Mouse (Mus musculus): ENCODE data around the gene Slc9a1.

The Slc9a1 gene

GRCm38 (mm10) chr4:133442194-133442593 is 72.7 kb downstream of the Slc9a1 start:
- DNase-seq: no peak

GRCm38 (mm10) chr4:133443085-133443484 is 73.6 kb downstream of the Slc9a1 start:
- DNase-seq: no peak

GRCm38 (mm10) chr4:133445727-133446126 is 76.2 kb downstream of the Slc9a1 start:
- DNase-seq: no peak

- no peak for DNase-seq
Measured at GRCm38 (mm10) chr4:133447366-133447765, 77.9 kb downstream of the Slc9a1 start.

- no peak for DNase-seq
Measured at GRCm38 (mm10) chr4:133447967-133448366, 78.5 kb downstream of the Slc9a1 start.

GRCm38 (mm10) chr4:133448708-133449388 is 79.3 kb downstream of the Slc9a1 start:
- no peak for DNase-seq

- peak; percentile 36 to 72 for DNase-seq
Measured at GRCm38 (mm10) chr4:133449726-133450125, 80.2 kb downstream of the Slc9a1 start.

GRCm38 (mm10) chr4:133451536-133451935 is 82.0 kb downstream of the Slc9a1 start:
- peak; percentile 75 to 87 for DNase-seq

- no peak for DNase-seq
Measured at GRCm38 (mm10) chr4:133452433-133452832, 82.9 kb downstream of the Slc9a1 start.

- no peak for DNase-seq
Measured at GRCm38 (mm10) chr4:133458044-133458443, 88.5 kb downstream of the Slc9a1 start.

GRCm38 (mm10) chr4:133460006-133460405 is 90.5 kb downstream of the Slc9a1 start:
- no peak for DNase-seq

- DNase-seq: no peak
Measured at GRCm38 (mm10) chr4:133460796-133461325, 91.4 kb downstream of the Slc9a1 start.

- DNase-seq: no peak
Measured at GRCm38 (mm10) chr4:133461362-133461761, 91.9 kb downstream of the Slc9a1 start.

GRCm38 (mm10) chr4:133463184-133463583 is 93.7 kb downstream of the Slc9a1 start:
- DNase-seq: no peak

- peak; percentile 85 to 86 for DNase-seq
Measured at GRCm38 (mm10) chr4:133468080-133468479, 98.6 kb downstream of the Slc9a1 start.

- DNase-seq: no peak
Measured at GRCm38 (mm10) chr4:133469122-133469521, 99.6 kb downstream of the Slc9a1 start.

GRCm38 (mm10) chr4:133471135-133471821 is 101.8 kb downstream of the Slc9a1 start:
- no peak for DNase-seq

All from cerebellum, adult 18-20 months (tissue).